Mouse (Mus musculus) neural tube, embryonic 15.5 days (tissue): ENCODE results near the gene Ddr2. TPM values are rescaled to one million over a fixed set of nuclear protein-coding genes. Genes with fewer than 3 reads are reported as not detected.

Experiments
- ATAC-seq: fragments of 200-750 bp; cut with Nextera tagmentation; 2 replicates; pipeline ENCODE4 v1.8.0; 2017; ENCODE audit warnings: mild to moderate bottlenecking, moderate TSS enrichment, moderate library complexity; ENCODE audit not compliant: low FRiP score
- H3K27ac ChIP-seq: fragments of 300-500 bp; sonication (generic); replicated peaks from 2 replicates; pipeline ENCODE4 v1.5.1; 2015; ENCODE audit warnings: mild to moderate bottlenecking, inconsistent platforms
- H3K27me3 ChIP-seq: fragments of 300-500 bp; sonication (generic); replicated peaks from 2 replicates; pipeline ENCODE4 v1.6.1; 2015; ENCODE audit warnings: inconsistent platforms
- H3K36me3 ChIP-seq: fragments of 300-500 bp; sonication (generic); 2 replicates; pipeline ENCODE4 v1.6.1; 2015; ENCODE audit warnings: inconsistent platforms
- H3K4me1 ChIP-seq: fragments of 300-500 bp; sonication (generic); 2 replicates; pipeline ENCODE4 v1.6.1; 2015; ENCODE audit warnings: inconsistent platforms
- H3K4me2 ChIP-seq: fragments of 300-500 bp; sonication (generic); 2 replicates; pipeline ENCODE4 v1.6.1; 2015; ENCODE audit warnings: inconsistent platforms, mild to moderate bottlenecking, moderate library complexity
- H3K4me3 ChIP-seq: fragments of 300-500 bp; sonication (generic); replicated peaks from 2 replicates; pipeline ENCODE4 v1.5.1; 2015; ENCODE audit warnings: mild to moderate bottlenecking, inconsistent platforms
- H3K9ac ChIP-seq: fragments of 300-500 bp; sonication (generic); replicated peaks from 2 replicates; pipeline ENCODE4 v1.6.1; 2015; ENCODE audit warnings: mild to moderate bottlenecking, inconsistent platforms
- H3K9me3 ChIP-seq: fragments of 300-500 bp; sonication (generic); replicated peaks from 2 replicates; pipeline ENCODE4 v1.6.1; 2016; ENCODE audit warnings: inconsistent platforms
- WGBS: fragments of 180-500 bp; shearing (Covaris S2); methylation state at CpG from one replicate; pipeline ENCODE4 v1.1.7; 2015; ENCODE audit warnings: mixed read lengths; 5-methylcytosine and 5-hydroxymethylcytosine counted together
- polyA plus RNA-seq: library from polyadenylated mRNA; unstranded; fragments of >200 nt; fragmentation: Nextera tagmentation; extraction: Ambion mirVana; gene quantifications from 2 replicates; pipeline ENCODE4 v1.2.1, GENCODE M21; 2015

The Ddr2 gene
- polyA plus RNA-seq, 1 experiment from 2014 or later, result 8.4 TPM

DNA sequence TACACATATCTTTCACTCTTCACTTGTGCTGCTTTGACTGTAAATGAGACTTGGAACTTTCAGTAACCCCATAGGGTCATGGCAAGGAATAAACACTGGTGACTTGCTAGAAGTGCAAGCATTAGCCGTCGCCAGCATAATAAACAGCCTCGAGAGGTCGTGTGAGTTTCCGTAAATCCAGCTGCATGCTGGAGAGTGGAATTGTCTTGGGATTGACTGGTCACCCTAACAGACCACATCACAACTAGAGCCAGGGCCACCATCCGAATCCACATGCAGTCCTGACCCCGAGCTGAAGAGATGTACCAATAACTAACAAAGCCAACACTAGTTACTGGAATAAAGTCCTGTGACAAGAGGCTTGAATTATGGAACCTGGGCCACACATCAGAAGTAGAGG lies 53.0 kb downstream of the Ddr2 start:
- Histone ChIP-seq H3K9me3 (no peaks in the 10 kb centered on the region), H3K4me2 (no peak overlapping the region), H3K27me3 (no peaks in the 10 kb centered on the region), H3K36me3 (no peaks in the 10 kb centered on the region), H3K4me1 (peaks cover 5% of the 10 kb centered on the region), H3K27ac (no peak overlapping the region), H3K4me3 (no peak overlapping the region), H3K9ac (no peak overlapping the region)
- WGBS, result 84% methylated on average over 7 of the region's 7 CpGs
- no peak for ATAC-seq

DNA sequence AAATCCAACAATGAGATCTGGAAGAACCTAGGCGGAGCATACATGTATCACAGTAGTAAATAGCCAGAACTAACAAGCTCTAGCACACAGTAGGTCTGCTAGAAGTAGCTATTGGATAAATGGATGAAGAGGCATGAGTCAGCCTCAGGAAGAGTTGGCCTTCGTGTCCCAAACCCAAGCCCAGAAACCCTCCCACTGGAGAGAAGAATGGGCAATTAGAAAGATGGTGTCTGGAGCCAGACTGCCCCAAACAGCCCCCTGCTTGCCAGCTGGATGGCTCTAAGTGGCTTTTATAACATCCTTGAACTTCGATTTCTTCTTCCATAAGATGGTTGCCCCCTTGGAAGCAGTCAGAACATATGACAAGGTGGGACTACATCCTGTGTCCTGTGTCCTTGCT lies 53.6 kb downstream of the Ddr2 start:
- 62% methylated on average over 3 of the region's 3 CpGs for WGBS
- no peak overlapping the region for H3K9ac ChIP-seq
- peaks cover 5% of the 10 kb centered on the region for H3K4me1 ChIP-seq
- no peak for ATAC-seq
- H3K4me3 ChIP-seq, result no peak overlapping the region
- no peak overlapping the region for H3K4me2 ChIP-seq
- H3K27me3 ChIP-seq, result no peaks in the 10 kb centered on the region
- no peaks in the 10 kb centered on the region for H3K36me3 ChIP-seq
- no peaks in the 10 kb centered on the region for H3K9me3 ChIP-seq
- no peak overlapping the region for H3K27ac ChIP-seq

DNA sequence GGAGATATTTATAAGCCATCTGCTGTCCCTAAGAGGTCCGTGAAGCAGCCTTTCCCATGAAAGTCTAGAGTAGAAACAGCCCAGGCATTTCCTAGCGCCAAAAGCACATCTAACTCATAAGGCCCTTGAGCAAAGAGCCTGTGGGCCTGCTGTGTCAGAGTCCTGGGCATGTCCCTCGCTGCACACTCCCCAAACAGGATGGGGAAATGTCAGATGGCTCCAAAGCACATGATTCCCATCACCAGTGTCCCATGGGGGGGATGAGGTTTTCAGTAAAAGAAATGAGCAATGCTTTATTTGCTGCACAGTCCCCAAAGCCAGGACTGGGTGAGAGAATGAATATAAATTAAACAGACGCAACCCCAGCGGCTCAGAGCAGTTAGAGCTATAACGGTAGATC lies 54.3 kb downstream of the Ddr2 start:
- no peaks in the 10 kb centered on the region for H3K36me3 ChIP-seq

DNA sequence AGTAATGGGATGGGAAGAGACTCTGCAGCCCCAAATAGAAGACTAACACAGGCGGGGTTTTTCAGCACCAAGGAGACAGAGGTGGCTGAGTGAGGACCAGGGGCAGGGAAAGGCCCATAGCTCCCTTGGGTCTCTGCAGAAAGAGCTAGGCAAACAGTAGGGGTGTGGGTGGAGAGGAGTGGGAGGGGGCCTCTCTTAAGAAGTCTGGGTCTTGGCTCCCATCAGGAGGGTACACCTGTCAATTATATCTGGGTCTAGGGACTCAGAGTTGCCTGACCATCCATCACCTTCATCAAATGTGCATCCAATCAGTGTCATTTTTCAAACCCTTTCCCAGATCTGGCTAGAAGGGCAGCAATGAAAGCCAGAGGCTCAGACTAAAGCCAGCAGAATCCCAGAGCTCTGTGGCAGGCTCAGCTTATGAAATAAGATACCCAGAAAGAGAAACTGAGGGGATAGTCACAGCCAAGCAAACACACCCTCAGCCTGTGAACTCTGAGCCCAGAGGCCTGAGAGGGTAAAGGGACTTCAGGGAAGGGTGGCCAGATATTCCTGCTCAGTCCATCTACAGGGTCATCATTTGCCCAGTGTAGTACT lies 58.0 kb downstream of the Ddr2 start:
- 95% methylated on average over 1 of the region's 1 CpGs for WGBS
- H3K9me3 ChIP-seq, result no peaks in the 10 kb centered on the region

More for the DNA sequence above, 54.3 kb downstream of the Ddr2 start:
- Histone ChIP-seq H3K9me3 (no peaks in the 10 kb centered on the region), H3K4me2 (no peak overlapping the region), H3K4me3 (no peak overlapping the region), H3K4me1 (peaks cover 5% of the 10 kb centered on the region), H3K27me3 (no peaks in the 10 kb centered on the region), H3K9ac (no peak overlapping the region), H3K27ac (no peak overlapping the region)
- 0 out of 2 replicates have a peak, but pooled peaks have one; percentile 32 for ATAC-seq
- 27% methylated on average over 6 of the region's 6 CpGs for WGBS

DNA sequence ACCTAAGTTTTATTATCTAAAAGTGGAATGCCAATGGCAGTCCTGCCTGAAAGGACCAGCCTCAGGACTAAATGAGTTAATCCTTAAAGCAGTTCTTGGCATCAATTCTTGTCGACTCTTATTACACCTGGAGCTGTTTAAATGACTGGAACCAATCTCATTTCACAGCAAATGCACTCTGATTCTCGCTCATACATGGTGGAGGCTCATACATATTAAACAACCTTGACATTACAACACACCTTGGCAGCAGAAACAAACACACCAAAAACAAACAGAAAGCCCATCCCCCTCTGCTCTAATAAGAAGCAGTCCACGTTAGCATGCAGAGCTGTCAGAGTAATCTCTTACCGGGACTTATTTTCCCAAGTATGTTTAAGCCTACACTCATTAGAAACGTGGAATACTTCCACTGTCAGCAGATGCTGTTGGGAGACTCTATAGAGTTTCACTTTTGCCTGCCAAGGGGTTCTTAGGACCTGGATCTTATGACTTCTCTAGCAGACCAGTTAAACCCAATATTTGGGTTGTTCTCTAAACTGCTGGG lies 58.9 kb downstream of the Ddr2 start:
- Histone ChIP-seq H3K4me3 (no peak overlapping the region), H3K36me3 (no peaks in the 10 kb centered on the region), H3K27me3 (no peaks in the 10 kb centered on the region), H3K9ac (no peak overlapping the region), H3K27ac (no peak overlapping the region), H3K9me3 (no peaks in the 10 kb centered on the region), H3K4me1 (peaks cover 5% of the 10 kb centered on the region), H3K4me2 (no peak overlapping the region)
- no peak for ATAC-seq
- 57% methylated on average over 5 of the region's 5 CpGs for WGBS

More for the DNA sequence above, 58.0 kb downstream of the Ddr2 start:
- Histone ChIP-seq H3K27ac (no peak overlapping the region), H3K4me1 (peaks cover 5% of the 10 kb centered on the region), H3K4me3 (no peak overlapping the region), H3K27me3 (no peaks in the 10 kb centered on the region), H3K36me3 (no peaks in the 10 kb centered on the region), H3K9ac (no peak overlapping the region), H3K4me2 (no peak overlapping the region)
- ATAC-seq, result no peak

DNA sequence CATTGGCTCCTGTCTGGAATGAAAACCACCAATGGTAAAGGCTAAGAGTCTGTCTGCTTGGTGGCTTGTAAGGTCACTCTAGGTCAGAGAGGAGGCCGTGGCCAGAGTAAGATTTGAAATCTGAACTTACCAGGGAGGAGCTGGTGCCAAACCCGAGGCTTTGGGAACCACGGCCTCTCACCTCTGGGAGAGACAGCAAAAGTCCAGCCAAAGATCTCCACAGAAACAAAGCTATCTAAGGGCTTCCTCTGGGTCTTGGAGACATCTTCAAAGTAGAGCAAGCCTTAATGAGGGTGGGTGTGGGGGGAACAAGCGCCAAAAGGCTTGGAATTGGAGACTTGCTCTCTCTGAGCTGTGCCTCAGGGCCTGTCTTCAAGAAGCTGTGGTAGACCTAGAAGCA lies 62.1 kb downstream of the Ddr2 start:
- Histone ChIP-seq H3K36me3 (no peaks in the 10 kb centered on the region), H3K4me3 (no peak overlapping the region), H3K9ac (no peak overlapping the region), H3K4me2 (no peak overlapping the region), H3K27me3 (no peaks in the 10 kb centered on the region), H3K27ac (no peak overlapping the region), H3K4me1 (no peaks in the 10 kb centered on the region), H3K9me3 (no peaks in the 10 kb centered on the region)
- 91% methylated on average over 4 of the region's 4 CpGs for WGBS
- ATAC-seq, result no peak

DNA sequence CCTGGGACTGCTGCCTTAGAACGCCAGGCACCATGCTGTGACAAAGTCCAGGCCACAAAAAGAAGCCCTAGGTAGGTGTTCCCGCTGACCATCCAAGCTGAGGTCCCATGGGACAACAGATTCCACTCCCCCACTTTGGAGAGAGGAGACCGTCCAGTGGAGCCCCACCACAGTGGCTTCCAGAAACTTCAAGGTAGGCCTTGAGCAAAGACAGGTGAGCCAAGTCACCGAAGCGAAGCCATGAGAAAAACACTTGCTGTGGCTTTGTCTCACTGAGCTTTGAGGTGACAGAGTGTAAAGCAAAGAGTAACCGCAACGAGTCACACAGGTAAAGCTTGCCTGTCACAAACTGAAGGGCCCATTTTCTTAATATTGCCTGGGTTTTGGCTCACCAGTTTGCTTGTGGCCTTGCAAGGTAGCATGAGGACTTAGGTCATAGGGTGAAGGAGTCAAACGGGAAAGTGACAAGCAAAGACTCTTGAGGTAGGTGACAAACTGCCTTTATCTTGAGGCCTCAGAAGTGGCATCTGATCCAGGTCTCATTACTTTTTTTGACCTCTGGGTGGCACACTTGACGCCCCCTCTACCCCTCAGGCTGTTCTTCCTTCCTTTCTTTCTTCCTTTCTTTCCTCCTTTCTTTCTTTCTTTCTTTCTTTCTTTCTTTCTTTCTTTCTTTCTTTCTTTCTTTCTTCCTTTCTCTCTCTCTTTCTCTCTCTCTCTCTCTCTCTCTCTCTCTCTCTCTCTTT lies 65.7 kb downstream of the Ddr2 start:
- ATAC-seq, result no peak
- 83% methylated on average over 9 of the region's 9 CpGs for WGBS
- no peak overlapping the region for H3K4me2 ChIP-seq

DNA sequence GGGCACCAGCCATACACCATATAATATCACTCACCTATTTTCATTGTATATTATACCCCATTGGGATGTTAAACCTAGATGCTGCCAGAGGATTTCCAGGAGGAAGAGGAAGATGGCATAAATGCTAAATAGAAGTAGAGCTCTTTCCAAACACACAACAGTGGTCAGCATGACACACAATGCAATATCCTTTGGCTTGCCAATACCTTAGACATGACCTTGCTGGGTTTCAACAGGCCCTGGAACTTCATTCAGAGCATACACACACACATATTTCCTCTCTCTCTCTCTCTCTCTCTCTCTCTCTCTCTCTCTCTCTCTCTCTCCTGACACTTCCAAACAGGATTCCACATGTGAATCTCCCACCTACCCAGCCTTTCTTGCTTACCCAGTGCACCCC lies 66.8 kb downstream of the Ddr2 start:
- Histone ChIP-seq H3K9me3 (no peaks in the 10 kb centered on the region), H3K4me3 (no peak overlapping the region), H3K36me3 (no peaks in the 10 kb centered on the region), H3K4me2 (no peak overlapping the region), H3K9ac (no peak overlapping the region), H3K27ac (no peak overlapping the region), H3K27me3 (no peaks in the 10 kb centered on the region), H3K4me1 (no peaks in the 10 kb centered on the region)
- ATAC-seq, result no peak

More for the DNA sequence above, 65.7 kb downstream of the Ddr2 start:
- no peaks in the 10 kb centered on the region for H3K36me3 ChIP-seq
- no peaks in the 10 kb centered on the region for H3K9me3 ChIP-seq
- no peak overlapping the region for H3K4me3 ChIP-seq
- H3K27me3 ChIP-seq, result no peaks in the 10 kb centered on the region
- no peak overlapping the region for H3K27ac ChIP-seq
- H3K4me1 ChIP-seq, result no peaks in the 10 kb centered on the region
- H3K9ac ChIP-seq, result no peak overlapping the region

DNA sequence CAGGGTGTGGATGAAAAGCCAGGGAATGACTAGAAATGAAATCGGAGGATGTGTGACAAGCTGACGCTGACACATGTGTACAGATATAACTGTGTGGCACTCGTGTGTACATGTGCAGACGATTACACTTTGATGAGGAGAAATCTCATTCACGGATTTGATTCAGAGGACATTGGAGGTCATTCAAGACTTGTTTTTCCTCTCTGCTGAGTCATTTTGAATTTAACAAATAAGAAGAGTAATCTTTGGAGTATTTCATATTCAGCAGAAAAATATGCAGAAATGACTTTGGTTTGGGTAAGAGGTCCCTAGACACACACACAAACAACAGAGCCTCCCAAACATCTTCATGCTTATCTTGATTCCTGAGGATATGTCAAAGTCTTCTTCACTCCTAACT lies 67.6 kb downstream of the Ddr2 start:
- H3K4me1 ChIP-seq, result no peaks in the 10 kb centered on the region
- WGBS, result 90% methylated on average over 5 of the region's 5 CpGs
- H3K36me3 ChIP-seq, result no peaks in the 10 kb centered on the region
- no peak overlapping the region for H3K4me3 ChIP-seq
- no peak for ATAC-seq
- no peak overlapping the region for H3K4me2 ChIP-seq
- no peak overlapping the region for H3K9ac ChIP-seq
- no peak overlapping the region for H3K27ac ChIP-seq
- H3K27me3 ChIP-seq, result no peaks in the 10 kb centered on the region
- H3K9me3 ChIP-seq, result no peaks in the 10 kb centered on the region

DNA sequence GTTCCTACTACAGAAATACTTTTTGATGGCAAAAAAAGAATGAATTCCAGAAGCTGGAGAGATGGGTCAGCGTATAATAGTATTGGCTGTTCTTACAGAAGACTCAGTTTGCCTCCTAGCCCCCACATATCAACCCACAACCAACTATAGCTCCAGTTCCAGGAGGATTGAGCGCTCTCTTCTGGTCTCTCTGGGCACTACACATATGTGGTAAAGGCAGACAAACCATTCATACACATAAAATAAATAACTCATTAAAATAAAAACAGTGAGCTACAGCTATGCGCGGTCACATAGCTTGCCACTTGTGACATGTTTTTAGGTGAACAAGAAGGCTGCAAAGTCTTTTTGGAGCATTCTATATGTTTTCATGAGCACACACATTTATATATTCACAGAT lies 71.2 kb downstream of the Ddr2 start:
- Histone ChIP-seq H3K36me3 (no peaks in the 10 kb centered on the region), H3K27ac (no peak overlapping the region), H3K4me2 (no peak overlapping the region), H3K27me3 (no peaks in the 10 kb centered on the region), H3K4me3 (no peak overlapping the region), H3K4me1 (no peaks in the 10 kb centered on the region), H3K9me3 (no peaks in the 10 kb centered on the region; the same call in 1 of the 2 replicates), H3K9ac (no peak overlapping the region)
- 70% methylated on average over 4 of the region's 4 CpGs for WGBS
- ATAC-seq, result no peak

DNA sequence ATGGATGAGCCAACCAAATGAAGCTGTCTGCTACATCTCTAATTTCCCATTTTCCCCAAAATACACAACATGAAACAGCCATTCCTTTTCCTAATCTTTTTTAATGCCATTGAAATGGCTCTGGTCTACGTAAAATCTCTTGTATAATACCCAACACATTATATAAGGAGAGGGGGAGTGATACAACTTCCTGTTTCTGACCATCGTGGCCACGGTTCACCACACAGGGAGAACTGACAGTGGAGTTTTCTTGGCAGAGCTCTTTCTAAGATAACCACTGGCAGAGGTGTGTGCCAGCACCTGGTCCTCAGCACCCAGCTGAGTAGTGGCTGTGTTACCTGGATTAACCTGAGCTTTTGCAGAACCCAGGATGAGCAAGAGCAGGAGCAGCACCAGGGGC lies 75.0 kb downstream of the Ddr2 start:
- ATAC-seq, result no peak
- H3K9ac ChIP-seq, result no peak overlapping the region
- H3K27me3 ChIP-seq, result no peaks in the 10 kb centered on the region
- H3K36me3 ChIP-seq, result no peaks in the 10 kb centered on the region
- no peaks in the 10 kb centered on the region for H3K4me1 ChIP-seq
- 88% methylated on average over 3 of the region's 3 CpGs for WGBS
- no peak overlapping the region for H3K4me2 ChIP-seq
- no peak overlapping the region for H3K4me3 ChIP-seq
- H3K9me3 ChIP-seq, result no peaks in the 10 kb centered on the region; the same call in 1 of the 2 replicates
- no peak overlapping the region for H3K27ac ChIP-seq

DNA sequence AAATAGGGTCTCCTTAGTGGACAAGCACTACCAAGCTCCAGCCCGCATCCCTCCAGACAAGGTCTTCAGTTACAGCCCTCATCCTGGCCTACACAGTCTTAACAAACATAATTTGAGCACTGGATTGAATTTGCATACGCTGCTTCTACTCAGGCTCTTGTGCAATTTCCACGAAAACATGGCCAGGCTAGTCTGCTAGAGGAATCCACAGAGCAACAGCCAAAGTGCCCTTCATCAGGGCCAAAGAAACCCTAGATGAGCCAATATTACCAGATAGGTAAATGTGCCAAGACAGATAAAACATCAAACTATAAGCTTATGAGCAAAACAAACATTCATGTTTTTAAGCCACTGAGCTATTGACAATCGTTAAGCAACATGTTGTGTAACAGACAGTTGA lies 75.6 kb downstream of the Ddr2 start:
- H3K4me2 ChIP-seq, result no peak overlapping the region
- no peak overlapping the region for H3K9ac ChIP-seq
- H3K9me3 ChIP-seq, result no peaks in the 10 kb centered on the region; the same call in 1 of the 2 replicates
- no peak overlapping the region for H3K4me3 ChIP-seq
- H3K27me3 ChIP-seq, result no peaks in the 10 kb centered on the region
- no peak overlapping the region for H3K27ac ChIP-seq
- no peak for ATAC-seq
- 93% methylated on average over 4 of the region's 4 CpGs for WGBS
- no peaks in the 10 kb centered on the region for H3K4me1 ChIP-seq
- no peaks in the 10 kb centered on the region for H3K36me3 ChIP-seq
